Mouse (Mus musculus): ENCODE measurements around the gene Olfr1358.

- TF ChIP-seq CTCF (conservative IDR thresholded peaks at IDR 0.05; ENCODE audit: low read length) (no peak; the same call in 1 of the 2 replicates), NANOG (IDR thresholded peaks at IDR 0.05; ENCODE audit: borderline replicate concordance, low read length) (no peak)
These were observed 36.0 kb upstream of the Olfr1358 start for GRCm38 (mm10) chr10:78480954-78481927.
